Mouse (Mus musculus) T-helper 1 cell (primary cell): ENCODE results near the gene Gm4305.
"Not testable (repeated sequence)": the region's sequence is repeated elsewhere in the genome, so short reads cannot be mapped to it uniquely, and the experiment has no call there.

Experiments
- in situ Hi-C: fragments of 300-600 bp; cut with MboI, MseI; formaldehyde crosslinking; loops from one replicate; pipeline ENCODE4 v1.15.1; 2025; ENCODE audit warnings: high pct_unique_total_duplicates

The Gm4305 gene

DNA sequence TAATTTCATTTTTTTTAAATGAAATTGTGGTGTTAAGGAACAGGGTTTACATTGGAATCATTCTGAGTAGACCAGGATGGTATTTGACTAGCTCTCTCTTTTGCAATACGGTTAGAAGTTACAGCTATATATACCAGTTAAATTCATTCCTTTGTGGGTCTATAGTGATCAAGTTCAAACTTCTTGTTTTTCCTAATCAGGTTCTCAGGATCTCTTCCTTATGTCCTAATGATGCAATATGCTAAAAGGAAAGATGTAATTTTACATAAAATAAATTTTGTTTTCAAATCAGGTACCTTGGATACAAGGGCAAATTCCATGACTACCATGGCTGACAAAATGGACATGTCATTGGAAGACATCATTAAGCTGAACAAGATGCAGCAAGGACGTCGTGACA, at the start of gene Gm4305:
Gene Gm4305, plus strand, starts transcription at position 301 of the 400 bp plus-strand sequence.
- in situ Hi-C loops = not testable (repeated sequence)

DNA sequence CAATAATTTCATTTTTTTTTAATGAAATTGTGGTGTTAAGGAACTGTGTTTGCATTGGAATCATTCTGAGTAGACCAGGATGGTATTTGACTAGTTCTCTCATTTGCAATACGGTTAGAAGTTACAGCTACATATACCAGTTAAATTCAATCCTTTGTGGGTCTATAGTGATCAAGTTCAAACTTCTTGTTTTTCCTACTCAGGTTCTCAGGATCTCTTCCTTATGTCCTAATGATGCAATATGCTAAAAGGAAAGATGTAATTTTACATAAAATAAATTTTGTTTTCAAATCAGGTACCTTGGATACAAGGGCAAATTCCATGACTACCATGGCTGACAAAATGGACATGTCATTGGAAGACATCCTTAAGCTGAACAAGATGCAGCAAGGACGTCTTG, 15.5 kb upstream of the Gm4305 start, which contains the start of gene Gm4301:
Gene Gm4301, plus strand, starts transcription at position 301 of the 400 bp plus-strand sequence.
- in situ Hi-C loops = not testable (repeated sequence)

GRCm38 (mm10) chr10:100340536-100340935, 10.4 kb upstream of the Gm4305 start, which contains the start of gene Gm4302:
Gene Gm4302 (plus strand): TSS chr10:100340836.
- in situ Hi-C loops = not testable (repeated sequence)

- in situ Hi-C loops = not testable (repeated sequence)
Measured at GRCm38 (mm10) chr10:100345672-100346071, 5.2 kb upstream of the Gm4305 start, which contains the start of gene Gm4303. Gene Gm4303 (plus strand): TSS chr10:100345972.

DNA sequence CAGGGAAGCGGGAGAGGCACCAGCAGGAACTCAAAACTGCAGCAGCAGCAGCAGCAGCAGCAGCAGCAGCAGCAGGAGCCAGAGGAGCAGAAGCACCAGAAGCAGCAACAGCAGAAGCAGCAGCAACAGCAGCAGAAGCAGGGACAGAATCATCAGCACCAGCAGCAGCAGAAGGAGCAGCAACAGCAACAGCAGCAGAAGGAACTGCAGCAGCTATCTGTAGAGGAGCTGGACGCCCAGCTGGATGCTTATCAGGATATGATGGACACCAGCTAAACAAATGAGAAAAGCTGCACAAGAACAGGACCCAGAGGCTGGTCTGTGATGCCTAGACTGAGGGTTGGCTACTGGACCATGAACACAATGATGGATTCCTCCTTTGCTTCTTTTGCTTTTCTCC, 5.9 kb downstream of the Gm4305 start:
- in situ Hi-C loops = not testable (repeated sequence)

- in situ Hi-C loops = not testable (repeated sequence)
Measured at GRCm38 (mm10) chr10:100361038-100361437, 10.1 kb downstream of the Gm4305 start, which contains the start of gene Gm4307. Gene Gm4307 (plus strand): TSS chr10:100361338.

DNA sequence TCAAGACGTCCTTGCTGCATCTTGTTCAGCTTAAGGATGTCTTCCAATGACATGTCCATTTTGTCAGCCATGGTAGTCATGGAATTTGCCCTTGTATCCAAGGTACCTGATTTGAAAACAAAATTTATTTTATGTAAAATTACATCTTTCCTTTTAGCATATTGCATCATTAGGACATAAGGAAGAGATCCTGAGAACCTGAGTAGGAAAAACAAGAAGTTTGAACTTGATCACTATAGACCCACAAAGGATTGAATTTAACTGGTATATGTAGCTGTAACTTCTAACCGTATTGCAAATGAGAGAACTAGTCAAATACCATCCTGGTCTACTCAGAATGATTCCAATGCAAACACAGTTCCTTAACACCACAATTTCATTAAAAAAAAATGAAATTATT, 31.6 kb downstream of the Gm4305 start, which contains the start of gene Gm4312:
Gene Gm4312, minus strand, starts transcription at position 101 of the 400 bp plus-strand sequence.
- in situ Hi-C loops = not testable (repeated sequence)
